Mouse (Mus musculus) E14TG2a.4 (cell line): ENCODE results near the gene Nell1.

Experiments
- CTCF ChIP-seq: conservative IDR thresholded peaks from 2 replicates; pipeline ENCODE4 v1.5.1; 2014; ENCODE audit warnings: low read length
- POU5F1 ChIP-seq: IDR thresholded peaks from 2 replicates; pipeline ENCODE4 v1.6.1; 2014; ENCODE audit warnings: low read length, borderline replicate concordance

DNA sequence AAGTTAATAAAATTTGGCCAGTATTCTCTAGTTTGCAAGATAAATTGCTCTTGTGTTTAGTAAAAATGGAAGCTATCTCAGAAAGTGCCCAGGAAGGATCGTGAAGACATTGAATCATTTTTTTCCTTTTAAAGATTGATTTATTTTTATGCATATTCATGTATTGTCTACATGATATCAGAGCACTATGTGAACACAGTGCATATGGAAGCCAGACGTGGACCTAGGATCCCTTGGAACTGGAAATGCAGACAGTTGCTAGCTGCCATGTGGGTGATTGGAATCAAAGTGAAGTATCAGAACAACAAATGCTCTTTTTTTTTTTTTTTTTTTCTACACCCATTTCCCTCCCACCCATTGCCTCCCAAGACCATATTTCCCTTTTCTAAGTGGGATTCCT is 79.0 kb downstream of the Nell1 start:
- TF ChIP-seq CTCF (no peak), POU5F1 (no peak)
